Mouse (Mus musculus) heart, adult 2 months (tissue): ENCODE measurements at regions not wholly inside any gene's neighbourhood (a gene's known extent, or its start where the extent isn't known, plus 50 kb on each side); places are given as distances from the start of the nearest gene placed in this dataset.

ENCODE experiments used
- CTCF ChIP-seq: fragments of 200-600 bp; IDR thresholded peaks from 2 replicates; pipeline ENCODE4 v1.8.1; 2022; ENCODE audit warnings: antibody characterized with exemption, mild to moderate bottlenecking, moderate library complexity
- POLR2A ChIP-seq: fragments of 200-500 bp; IDR thresholded peaks from 2 replicates; pipeline ENCODE4 v1.6.1; 2011; ENCODE audit warnings: mild to moderate bottlenecking, low read depth, low read length, control low read depth; ENCODE audit not compliant: insufficient read depth

DNA sequence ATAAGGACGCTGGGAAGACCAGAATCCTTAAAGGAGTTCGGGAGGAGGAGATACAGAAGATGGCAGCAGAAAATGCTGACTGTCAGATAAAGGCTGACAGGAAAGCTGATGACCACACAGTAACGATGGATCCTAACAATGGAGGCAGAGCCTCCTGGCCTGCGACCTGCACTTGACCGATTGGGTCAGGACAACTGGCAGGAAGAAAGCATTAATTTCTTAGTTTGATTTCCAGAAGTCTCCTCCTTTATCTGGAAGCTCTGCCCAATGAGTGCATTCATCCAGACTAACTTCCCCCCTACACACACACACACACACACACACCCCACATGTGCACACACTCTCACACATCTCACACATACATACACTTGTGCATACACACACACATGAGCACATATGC lies 128.6 kb downstream of the Zfp706 start:
- TF ChIP-seq CTCF: no peak
- TF ChIP-seq POLR2A: no peak
